Mouse (Mus musculus) lung, postnatal 0 days (tissue): Measurements from ENCODE around the gene Peg3. TPM values are rescaled to one million over a fixed set of nuclear protein-coding genes. Genes with fewer than 3 reads are reported as not detected.
A peak's percentile ranks its signal among the peaks of the same experiment; 100 is the strongest.

Experiments used
- ATAC-seq: fragments of 200-750 bp; cut with Nextera tagmentation; 2 replicates; pipeline ENCODE4 v1.8.0; 2017; ENCODE audit warnings: moderate library complexity
- DNase-seq: peaks from one replicate; pipeline ENCODE4 v3.0.0-alpha.2; 2016; ENCODE audit warnings: low spot score
- H3K27ac ChIP-seq: fragments of 300-500 bp; sonication (generic); 2 replicates; pipeline ENCODE4 v1.5.1; 2014; ENCODE audit warnings: antibody characterized with exemption, mild to moderate bottlenecking, low read length, mixed read lengths
- H3K27me3 ChIP-seq: fragments of 300-500 bp; sonication (generic); replicated peaks from 2 replicates; pipeline ENCODE4 v1.6.1; 2014; ENCODE audit warnings: low read length, mixed read lengths; ENCODE audit not compliant: insufficient read depth
- H3K36me3 ChIP-seq: fragments of 300-500 bp; sonication (generic); 2 replicates; pipeline ENCODE4 v1.6.1; 2014; ENCODE audit warnings: low read length, mixed read lengths; ENCODE audit not compliant: insufficient read depth
- H3K4me1 ChIP-seq: fragments of 300-500 bp; sonication (generic); 2 replicates; pipeline ENCODE4 v1.6.1; 2014; ENCODE audit warnings: antibody characterized with exemption, low read depth, low read length, mixed read lengths; ENCODE audit not compliant: insufficient read depth
- H3K4me2 ChIP-seq: fragments of 300-500 bp; sonication (generic); replicated peaks from 2 replicates; pipeline ENCODE4 v1.6.1; 2014; ENCODE audit warnings: low read depth, mild to moderate bottlenecking, low read length, moderate library complexity, mixed read lengths
- H3K4me3 ChIP-seq: fragments of 300-500 bp; sonication (generic); 2 replicates; pipeline ENCODE4 v1.5.1; 2014; ENCODE audit warnings: low read depth, low read length
- H3K9ac ChIP-seq: fragments of 300-500 bp; sonication (generic); replicated peaks from 2 replicates; pipeline ENCODE4 v1.6.1; 2014; ENCODE audit warnings: low read depth, mild to moderate bottlenecking
- H3K9me3 ChIP-seq: fragments of 300-500 bp; sonication (generic); 2 replicates; pipeline ENCODE4 v1.6.1; 2016; ENCODE audit warnings: low read length, mixed read lengths
- CTCF ChIP-seq: IDR thresholded peaks from 2 replicates; pipeline ENCODE4 v1.5.1; 2016; ENCODE audit warnings: antibody characterized with exemption, mild to moderate bottlenecking
- EP300 ChIP-seq: IDR thresholded peaks from 2 replicates; pipeline ENCODE4 v1.6.1; 2016; ENCODE audit warnings: antibody characterized with exemption, mild to moderate bottlenecking, control low read depth
- WGBS: fragments of 180-500 bp; shearing (Covaris S2); extraction: QIAGEN DNeasy Blood & Tissue Kit; methylation state at CpG from one replicate; pipeline ENCODE4 v1.1.7; 2014; 5-methylcytosine and 5-hydroxymethylcytosine counted together
- polyA plus RNA-seq: library from polyadenylated mRNA; unstranded; fragments of >200 nt; fragmentation: Nextera tagmentation; extraction: Ambion mirVana; gene quantifications from 2 replicates; pipeline ENCODE4 v1.2.1, GENCODE M21; 2015

Gene Peg3
- polyA plus RNA-seq, 1 experiment from 2014 or later, result 55.1 TPM

DNA sequence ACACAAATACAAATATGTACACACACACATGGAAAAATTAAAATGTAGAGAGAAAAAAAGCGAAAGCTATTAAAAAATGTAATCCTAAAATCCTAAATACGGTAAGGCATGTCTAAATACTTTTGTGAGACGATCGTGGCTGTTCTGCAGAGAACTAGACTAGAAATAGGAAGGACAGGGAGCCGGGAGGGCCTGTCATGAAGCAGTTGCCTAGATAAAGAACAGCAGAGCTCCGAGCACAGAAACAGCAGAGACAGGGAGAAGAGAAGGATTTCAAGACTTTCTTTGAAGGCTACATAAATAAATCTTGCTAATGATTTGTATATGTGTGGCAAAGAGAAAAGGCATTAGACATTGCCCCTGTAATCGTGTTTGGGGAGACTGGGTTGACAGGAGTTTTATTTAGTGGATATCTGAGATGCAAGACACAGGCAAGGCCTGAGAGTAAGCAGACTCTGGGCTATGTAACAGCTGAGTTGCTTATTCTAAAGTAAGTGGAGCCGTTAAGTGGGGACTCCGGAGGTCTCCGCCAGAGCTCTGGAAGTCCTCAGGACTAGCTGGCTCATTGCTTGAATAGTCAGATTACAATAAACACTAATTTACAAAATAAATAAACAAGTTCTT lies 14.2 kb upstream of the Peg3 start:
- Histone ChIP-seq H3K4me2 (no peak overlapping the region), H3K4me1 (no peaks in the 10 kb centered on the region), H3K36me3 (no peaks in the 10 kb centered on the region), H3K9me3 (no peaks in the 10 kb centered on the region), H3K27ac (no peak overlapping the region), H3K4me3 (no peak overlapping the region), H3K9ac (no peak overlapping the region), H3K27me3 (no peaks in the 10 kb centered on the region)
- 38% methylated on average over 10 of the region's 10 CpGs for WGBS
- DNase-seq (no peak), ATAC-seq (no peak)
- TF ChIP-seq EP300 (no peak), CTCF (no peak)

DNA sequence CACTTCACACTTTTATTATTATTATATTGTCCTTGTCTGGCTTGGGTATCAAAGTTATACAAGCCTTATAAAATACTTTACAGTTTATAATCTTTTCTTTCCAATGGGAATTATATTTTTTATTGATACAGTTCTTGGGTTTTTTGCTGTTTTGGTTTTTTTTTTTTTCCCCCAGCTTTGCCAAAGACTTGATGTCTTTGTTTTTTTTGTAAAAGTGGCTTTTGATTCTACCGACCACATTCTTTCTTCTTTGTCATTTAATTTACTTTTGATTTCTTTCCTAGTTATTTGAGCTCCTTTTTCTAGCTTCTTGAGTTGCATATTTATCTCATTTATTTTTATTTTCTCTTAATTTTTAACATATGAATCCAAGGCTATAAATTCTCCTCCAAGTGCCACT lies 5.8 kb upstream of the Peg3 start:
- no peaks in the 10 kb centered on the region for H3K36me3 ChIP-seq
- H3K4me1 ChIP-seq, result no peaks in the 10 kb centered on the region; the same call in 1 of the 2 replicates
- H3K9me3 ChIP-seq, result no peaks in the 10 kb centered on the region
- no peak overlapping the region for H3K27ac ChIP-seq
- DNase-seq (no peak), ATAC-seq (no peak)
- no peak overlapping the region for H3K9ac ChIP-seq
- 68% methylated on average over 1 of the region's 1 CpGs for WGBS
- no peaks in the 10 kb centered on the region for H3K27me3 ChIP-seq
- H3K4me2 ChIP-seq, result no peak overlapping the region
- no peak for TF ChIP-seq EP300
- no peak for TF ChIP-seq CTCF
- no peak overlapping the region for H3K4me3 ChIP-seq

GRCm38 (mm10) chr7:6731930-6732329 lies 1.7 kb upstream of the Peg3 start:
- 52% methylated on average over 4 of the region's 4 CpGs for WGBS
- peak overlapping the region; percentile 11; the same call in 1 of the 2 replicates for H3K4me2 ChIP-seq
- H3K27me3 ChIP-seq, result no peaks in the 10 kb centered on the region
- H3K9me3 ChIP-seq, result 0 out of 2 replicates have a peak, but pooled peaks cover 3% of the 10 kb centered on the region
- no peaks in the 10 kb centered on the region; the same call in 1 of the 2 replicates for H3K4me1 ChIP-seq
- H3K9ac ChIP-seq, result no peak overlapping the region
- H3K36me3 ChIP-seq, result no peaks in the 10 kb centered on the region
- DNase-seq, result no peak
- H3K4me3 ChIP-seq, result no peak overlapping the region
- no peak for ATAC-seq
- no peak overlapping the region for H3K27ac ChIP-seq
- TF ChIP-seq EP300, result no peak
- no peak for TF ChIP-seq CTCF

DNA sequence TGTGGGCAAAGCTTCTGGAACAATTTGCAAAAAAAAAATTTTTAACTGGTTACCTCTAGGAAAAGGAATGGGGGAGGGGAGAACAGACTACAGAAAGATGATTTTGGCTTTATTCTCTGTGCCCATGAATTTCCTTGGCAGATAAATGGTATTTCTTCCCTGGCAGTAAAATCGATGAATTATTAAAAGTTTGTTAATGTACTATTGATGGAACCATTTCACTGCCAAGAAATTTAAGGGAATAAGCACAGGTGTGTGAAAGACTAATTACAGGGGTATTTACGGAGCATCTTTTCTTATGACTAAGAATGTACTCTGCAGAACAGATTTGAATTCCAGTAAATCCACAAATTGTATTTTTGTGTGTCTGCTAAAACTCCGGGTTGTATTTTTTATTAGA lies 1.1 kb upstream of the Peg3 start:
- H3K4me3 ChIP-seq, result no peak overlapping the region; the same call in 1 of the 2 replicates
- TF ChIP-seq EP300, result no peak
- TF ChIP-seq CTCF, result no peak
- WGBS, result 53% methylated on average over 3 of the region's 3 CpGs
- H3K9ac ChIP-seq, result no peak overlapping the region
- no peaks in the 10 kb centered on the region; the same call in 1 of the 2 replicates for H3K4me1 ChIP-seq
- no peak for ATAC-seq
- no peaks in the 10 kb centered on the region for H3K27me3 ChIP-seq
- peak overlapping the region; percentile 61 for H3K4me2 ChIP-seq
- no peak for DNase-seq
- no peaks in the 10 kb centered on the region for H3K36me3 ChIP-seq
- 0 out of 2 replicates have a peak, but pooled peaks cover 3% of the 10 kb centered on the region for H3K9me3 ChIP-seq
- no peak overlapping the region for H3K27ac ChIP-seq

- 0 out of 2 replicates have a peak, but pooled peaks cover 3% of the 10 kb centered on the region for H3K9me3 ChIP-seq
- no peak overlapping the region for H3K9ac ChIP-seq
- H3K27me3 ChIP-seq, result no peaks in the 10 kb centered on the region
- no peaks in the 10 kb centered on the region; the same call in 1 of the 2 replicates for H3K4me1 ChIP-seq
- no peak for TF ChIP-seq EP300
- no peak for TF ChIP-seq CTCF
- H3K36me3 ChIP-seq, result no peaks in the 10 kb centered on the region
- DNase-seq, result peak; percentile 19
- H3K4me3 ChIP-seq, result peak overlapping the region; percentile 63
- peak overlapping the region; percentile 61 for H3K4me2 ChIP-seq
- no peak for ATAC-seq
- 55% methylated on average over 15 of the region's 15 CpGs for WGBS
- H3K27ac ChIP-seq, result peak overlapping the region; percentile 89; the same call in 1 of the 2 replicates
These were observed 570 bp upstream of the Peg3 start for GRCm38 (mm10) chr7:6730801-6731200.

- TF ChIP-seq EP300, result 0 out of 2 replicates have a peak, but pooled peaks have one; percentile 21
- peak; percentile 51 for TF ChIP-seq CTCF
- H3K36me3 ChIP-seq, result no peaks in the 10 kb centered on the region
- H3K4me3 ChIP-seq, result peak overlapping the region; percentile 63
- no peaks in the 10 kb centered on the region; the same call in 1 of the 2 replicates for H3K4me1 ChIP-seq
- H3K27ac ChIP-seq, result peak overlapping the region; percentile 94
- DNase-seq (peak; percentile 95), ATAC-seq (peak; percentile 61)
- H3K9ac ChIP-seq, result peak overlapping the region; percentile 60
- WGBS, result 45% methylated on average over 37 of the region's 37 CpGs
- H3K9me3 ChIP-seq, result 0 out of 2 replicates have a peak, but pooled peaks cover 3% of the 10 kb centered on the region
- no peaks in the 10 kb centered on the region for H3K27me3 ChIP-seq
- peak overlapping the region; percentile 61 for H3K4me2 ChIP-seq
These were observed 992 bp downstream of the Peg3 start for GRCm38 (mm10) chr7:6729061-6729817.
